Mouse (Mus musculus) megakaryocyte, adult 5-6 weeks (primary cell): Measurements from ENCODE around the gene Crcp. TPM values are rescaled to one million over a fixed set of nuclear protein-coding genes. Genes with fewer than 3 reads are reported as not detected.

Experiments
- ATAC-seq: 2 replicates; pipeline ENCODE4 v1.8.0; 2016; ENCODE audit warnings: mild to moderate bottlenecking, inconsistent platforms; ENCODE audit not compliant: poor library complexity, severe bottlenecking
- total RNA-seq, 2 experiments: library from RNA; stranded (forward) in 1 of 2; stranded (reverse) in 1 of 2; fragments of 153-499, 151-499 nt in 1 of 2; fragments of 221-1000, 200-1000 nt in 1 of 2; gene quantifications; 2 replicates each; pipeline versions ENCODE4 v1.2.3 to v1.2.4; 2015 to 2017

The Crcp gene
- total RNA-seq, 2 experiments from 2014 or later = 53.8 to 54.0 TPM

DNA sequence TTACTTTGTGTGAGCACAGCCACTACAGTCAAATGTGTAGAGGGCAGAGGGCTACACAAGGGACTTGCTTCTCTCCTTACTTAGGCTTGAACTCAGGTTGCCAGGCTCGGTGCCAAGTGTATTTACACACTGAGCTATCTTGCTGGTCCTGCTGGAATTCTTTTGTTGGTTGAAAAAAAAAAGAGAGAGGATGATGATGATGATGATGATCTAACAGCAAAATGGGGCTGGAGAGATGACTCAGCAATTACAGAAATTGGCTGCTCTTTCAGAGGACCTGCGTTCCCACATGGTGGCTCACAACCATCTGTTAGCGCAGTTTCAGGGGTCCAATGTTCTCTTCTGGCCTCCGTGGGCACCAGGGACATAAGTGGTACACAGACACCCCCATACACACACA is 59.5 kb downstream of the Crcp start:
- no peak for ATAC-seq

DNA sequence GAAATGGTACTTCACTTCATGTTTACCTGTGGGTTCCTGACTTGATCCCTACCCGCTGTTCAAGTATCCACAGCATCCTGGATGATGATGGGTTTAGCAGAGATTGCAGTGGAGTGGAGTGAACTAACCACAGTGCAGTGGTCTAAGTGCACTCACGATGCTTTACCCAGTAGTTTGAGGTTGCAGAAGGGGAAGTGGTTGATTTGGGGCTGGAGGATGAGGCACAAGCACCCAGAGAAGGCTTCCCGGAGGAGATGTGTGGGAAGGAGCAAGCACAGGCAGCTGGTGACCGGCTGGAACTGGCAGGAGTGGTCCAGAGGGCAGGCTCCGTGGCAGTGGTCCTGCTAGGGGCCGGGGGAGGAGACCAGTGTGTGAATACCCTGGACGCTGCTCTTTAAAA is 60.1 kb downstream of the Crcp start:
- peak; percentile 89 for ATAC-seq

DNA sequence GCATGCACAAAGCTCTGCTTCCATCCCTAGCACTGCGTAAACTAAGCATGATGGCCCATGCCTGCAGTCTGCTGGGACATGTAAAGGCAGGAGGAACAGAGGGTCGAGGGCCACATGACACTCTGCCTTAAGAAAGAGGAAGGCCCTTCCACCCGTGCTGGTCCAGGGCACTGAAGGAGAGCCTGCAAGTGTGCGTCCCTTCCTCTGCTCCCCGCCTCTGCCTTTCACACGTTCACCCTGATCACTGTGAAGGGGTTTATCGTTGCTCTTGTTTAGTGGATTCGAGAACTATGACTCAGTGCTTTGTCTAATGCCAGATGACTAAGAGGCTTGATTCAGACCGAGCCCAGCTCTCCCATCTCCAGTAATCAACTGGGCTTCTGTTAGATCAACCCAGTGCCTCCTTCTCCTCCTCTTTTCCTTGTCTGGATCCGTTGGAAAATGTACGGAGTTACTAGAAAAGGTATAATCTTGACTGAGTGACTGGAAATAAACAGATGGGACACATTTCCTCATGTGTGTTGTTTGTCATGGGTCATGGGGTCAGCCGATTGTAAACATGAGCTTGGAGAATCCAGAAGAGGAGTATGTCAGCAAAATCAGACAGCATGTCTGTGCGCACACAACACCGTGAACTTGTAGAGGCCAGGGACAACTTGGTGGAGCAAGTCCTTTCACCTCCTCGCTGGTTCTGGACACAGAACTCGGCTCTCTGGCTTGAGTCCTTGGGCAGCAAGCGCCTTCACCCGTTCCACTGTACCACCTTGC is 60.7 kb downstream of the Crcp start:
- peak; percentile 82 for ATAC-seq

DNA sequence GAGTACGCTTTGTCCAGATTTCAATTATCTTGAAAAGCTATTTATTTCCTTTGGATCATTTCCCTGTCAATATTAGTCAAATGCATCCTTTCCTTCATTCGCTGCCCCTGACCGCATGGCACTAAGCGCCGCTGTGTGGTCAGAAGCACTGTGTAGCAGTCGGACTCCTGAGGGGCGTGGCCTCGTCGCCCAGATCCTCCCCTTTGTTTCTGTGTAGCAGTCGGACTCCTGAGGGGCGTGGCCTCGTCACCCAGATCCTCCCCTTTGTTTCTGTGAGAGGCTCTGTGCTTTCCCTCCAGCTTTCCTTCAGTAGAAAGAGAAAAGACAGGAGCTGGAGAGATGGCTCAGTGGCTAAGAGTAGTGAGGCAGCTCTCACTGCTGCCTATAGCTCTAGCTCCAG is 67.7 kb downstream of the Crcp start:
- ATAC-seq = no peak

DNA sequence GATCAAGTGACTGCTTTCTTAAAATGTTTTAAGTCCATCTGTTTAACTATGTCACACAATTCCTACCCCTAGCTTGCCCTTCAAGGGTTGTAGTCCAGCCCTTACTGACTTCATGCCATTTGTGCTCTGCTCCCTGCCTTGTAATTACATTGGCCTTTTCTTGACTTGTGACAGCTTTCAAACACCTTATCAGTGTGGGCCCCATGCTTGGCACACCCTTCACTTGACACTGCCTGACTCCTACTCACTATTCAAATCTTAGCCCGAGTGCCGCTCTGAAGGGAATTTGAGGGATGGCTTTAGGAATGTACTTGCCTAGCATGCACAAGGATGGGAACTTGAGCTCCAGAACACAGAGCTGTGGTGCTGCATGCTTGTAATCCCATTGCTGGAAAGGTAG is 68.7 kb downstream of the Crcp start:
- no peak for ATAC-seq

DNA sequence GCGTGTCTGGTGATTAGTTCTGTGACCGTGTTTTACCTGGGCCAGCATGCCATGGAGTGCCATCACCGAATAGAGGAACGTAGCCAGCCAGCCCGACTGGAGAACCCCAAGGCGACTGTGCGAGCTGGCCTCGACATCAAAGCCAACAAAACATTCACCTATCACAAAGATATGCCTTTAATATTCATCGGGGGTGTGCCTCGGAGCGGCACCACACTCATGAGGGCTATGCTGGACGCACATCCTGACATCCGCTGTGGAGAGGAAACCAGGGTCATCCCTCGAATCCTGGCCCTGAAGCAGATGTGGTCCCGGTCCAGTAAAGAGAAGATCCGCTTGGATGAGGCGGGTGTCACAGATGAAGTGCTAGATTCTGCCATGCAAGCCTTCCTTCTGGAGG is 72.6 kb downstream of the Crcp start:
- no peak for ATAC-seq

DNA sequence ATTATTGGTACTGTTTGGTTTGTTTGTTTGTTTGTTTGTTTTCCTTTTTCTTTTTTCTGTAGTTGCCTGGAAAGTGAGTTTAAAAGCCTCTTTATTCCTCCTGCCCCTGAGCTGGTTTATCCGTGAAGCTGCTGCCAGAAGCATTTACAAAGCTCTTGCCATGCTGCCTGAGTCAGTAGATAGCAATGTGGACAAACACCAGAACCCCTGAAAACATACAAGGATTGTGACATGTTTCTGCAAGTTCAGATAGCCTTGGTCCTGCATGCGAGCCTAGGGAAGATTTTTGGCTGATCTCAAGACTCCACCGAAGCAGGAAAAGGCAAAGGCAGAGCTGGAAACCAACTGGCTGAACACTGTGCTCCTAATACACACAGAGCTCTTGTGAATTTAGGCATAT is 80.3 kb downstream of the Crcp start:
- ATAC-seq = no peak

Other genes starting within 250 kb of the Crcp start
- 8.8 and 11.1 TPM in 2 replicates for gene Psph, start 241.8 kb upstream of the Crcp start, total RNA-seq (2015)
- gene Psph, start 241.8 kb upstream of the Crcp start, total RNA-seq (2017) = 9.8 and 10.3 TPM in 2 replicates
- gene Sumf2, start 182.3 kb upstream of the Crcp start, total RNA-seq (2015) = 3.7 TPM in 2 replicates
- gene Sumf2, start 182.3 kb upstream of the Crcp start, total RNA-seq (2017) = 13.5 and 18.7 TPM in 2 replicates
- gene Chchd2, start 141.8 kb upstream of the Crcp start, total RNA-seq (2015) = 261 and 270 TPM in 2 replicates
- 123 and 132 TPM in 2 replicates for gene Chchd2, start 141.8 kb upstream of the Crcp start, total RNA-seq (2017)
- gene Zbed5, start 133.6 kb upstream of the Crcp start, total RNA-seq (2015) = 0.07 TPM in 1 of 2 replicates, not detected in the other
- gene Zbed5, start 133.6 kb upstream of the Crcp start, total RNA-seq (2017) = not detected in 2 replicates
- gene Phkg1, start 130.7 kb upstream of the Crcp start, total RNA-seq (2015) = not detected in 2 replicates
- 0.41 TPM in 1 of 2 replicates, not detected in the other for gene Phkg1, start 130.7 kb upstream of the Crcp start, total RNA-seq (2017)
- gene Nupr1l, start 120.8 kb upstream of the Crcp start, total RNA-seq (2015) = 0.71 and 2.9 TPM in 2 replicates
- 0.66 and 2.1 TPM in 2 replicates for gene Nupr1l, start 120.8 kb upstream of the Crcp start, total RNA-seq (2017)
- gene Vkorc1l1, start 87.3 kb upstream of the Crcp start, total RNA-seq (2015) = 34.7 and 39.4 TPM in 2 replicates
- 17.9 and 18.6 TPM in 2 replicates for gene Vkorc1l1, start 87.3 kb upstream of the Crcp start, total RNA-seq (2017)
- 101 and 111 TPM in 2 replicates for gene Gusb, start 26.2 kb upstream of the Crcp start, total RNA-seq (2015)
- 63.9 and 70.8 TPM in 2 replicates for gene Gusb, start 26.2 kb upstream of the Crcp start, total RNA-seq (2017)
- 20.2 and 29.5 TPM in 2 replicates for gene Asl, start within 50 bp of the Crcp start, total RNA-seq (2015)
- 21.3 and 25.7 TPM in 2 replicates for gene Asl, start within 50 bp of the Crcp start, total RNA-seq (2017)
- gene Tpst1, start 44.0 kb downstream of the Crcp start, total RNA-seq (2015) = 14.9 and 18.5 TPM in 2 replicates
- 8.2 and 12.4 TPM in 2 replicates for gene Tpst1, start 44.0 kb downstream of the Crcp start, total RNA-seq (2017)
- gene Kctd7, start 115.6 kb downstream of the Crcp start, total RNA-seq (2015) = 1.0 and 1.4 TPM in 2 replicates
- 2.2 and 8.9 TPM in 2 replicates for gene Kctd7, start 115.6 kb downstream of the Crcp start, total RNA-seq (2017)
- 16.8 and 19.0 TPM in 2 replicates for gene Rabgef1, start 142.5 kb downstream of the Crcp start, total RNA-seq (2015)
- 19.9 and 22.2 TPM in 2 replicates for gene Rabgef1, start 142.5 kb downstream of the Crcp start, total RNA-seq (2017)
- 33.7 and 36.5 TPM in 2 replicates for gene Tmem248, start 187.8 kb downstream of the Crcp start, total RNA-seq (2015)
- gene Tmem248, start 187.8 kb downstream of the Crcp start, total RNA-seq (2017) = 35.1 and 38.1 TPM in 2 replicates
- 31.0 and 35.4 TPM in 2 replicates for gene Sbds, start 226.2 kb downstream of the Crcp start, total RNA-seq (2015)
- gene Sbds, start 226.2 kb downstream of the Crcp start, total RNA-seq (2017) = 58.1 and 62.2 TPM in 2 replicates
- 10.1 and 11.1 TPM in 2 replicates for gene Tyw1, start 226.3 kb downstream of the Crcp start, total RNA-seq (2015)
- gene Tyw1, start 226.3 kb downstream of the Crcp start, total RNA-seq (2017) = 24.0 and 24.4 TPM in 2 replicates